Mouse (Mus musculus) heart, embryonic 12.5 days (tissue): ENCODE data around the gene Pfn5. TPM values are rescaled to one million over a fixed set of nuclear protein-coding genes. Genes with fewer than 3 reads are reported as not detected.
"Not testable (repeated sequence)": the region's sequence is repeated elsewhere in the genome, so short reads cannot be mapped to it uniquely, and the experiment has no call there.

ENCODE experiments used
- ATAC-seq: fragments of 200-750 bp; cut with Nextera tagmentation; 2 replicates; pipeline ENCODE4 v1.8.0; 2017; ENCODE audit warnings: moderate TSS enrichment, moderate library complexity; ENCODE audit not compliant: insufficient number of reproducible peaks, low FRiP score
- H3K27ac ChIP-seq: fragments of 300-500 bp; sonication (generic); 2 replicates; pipeline ENCODE4 v1.5.1; 2016; ENCODE audit warnings: mild to moderate bottlenecking, moderate library complexity; ENCODE audit not compliant: poor library complexity, severe bottlenecking
- H3K27me3 ChIP-seq: fragments of 300-500 bp; sonication (generic); replicated peaks from 2 replicates; pipeline ENCODE4 v1.6.1; 2016; ENCODE audit warnings: mild to moderate bottlenecking, moderate library complexity
- H3K36me3 ChIP-seq: fragments of 300-500 bp; sonication (generic); 2 replicates; pipeline ENCODE4 v1.6.1; 2016; ENCODE audit warnings: mild to moderate bottlenecking, moderate library complexity
- H3K4me1 ChIP-seq: fragments of 300-500 bp; sonication (generic); replicated peaks from 2 replicates; pipeline ENCODE4 v1.6.1; 2016; ENCODE audit warnings: mild to moderate bottlenecking
- H3K4me2 ChIP-seq: fragments of 300-500 bp; sonication (generic); 2 replicates; pipeline ENCODE4 v1.6.1; 2016; ENCODE audit warnings: mild to moderate bottlenecking, moderate library complexity
- H3K4me3 ChIP-seq: fragments of 300-500 bp; sonication (generic); 2 replicates; pipeline ENCODE4 v1.5.1; 2016; ENCODE audit warnings: mild to moderate bottlenecking
- H3K9ac ChIP-seq: fragments of 300-500 bp; sonication (generic); 2 replicates; pipeline ENCODE4 v1.6.1; 2016; ENCODE audit warnings: mild to moderate bottlenecking, moderate library complexity
- H3K9me3 ChIP-seq: fragments of 300-500 bp; sonication (generic); replicated peaks from 2 replicates; pipeline ENCODE4 v1.6.1; 2016; ENCODE audit warnings: mild to moderate bottlenecking, moderate library complexity
- WGBS: fragments of 180-500 bp; shearing (Covaris S2); methylation state at CpG from one replicate; pipeline ENCODE4 v1.1.7; 2016; 5-methylcytosine and 5-hydroxymethylcytosine counted together
- polyA plus RNA-seq: library from polyadenylated mRNA; unstranded; fragments of >200 nt; fragmentation: Nextera tagmentation; extraction: Ambion mirVana; gene quantifications from 2 replicates; pipeline ENCODE4 v1.2.1, GENCODE M21; 2016

Gene Pfn5
- polyA plus RNA-seq: not detected in 2 replicates

GRCm38 (mm10) chrX:95557887-95558286, at the start of gene Pfn5, which contains the start of gene Asb12:
TSS of gene Pfn5 (plus strand) at chrX:95558104.
TSS of gene Asb12 (minus strand) at chrX:95557987.
- WGBS: 80% methylated on average over 2 of the region's 2 CpGs
- H3K4me1 ChIP-seq: no peaks in the 10 kb centered on the region
- ATAC-seq: no peak

GRCm38 (mm10) chrX:95523883-95524282, 34.0 kb upstream of the Pfn5 start:
- H3K36me3 ChIP-seq: no peaks in the 10 kb centered on the region
- no peaks in the 10 kb centered on the region for H3K9me3 ChIP-seq
- H3K27ac ChIP-seq: no peak overlapping the region
- no peak for ATAC-seq
- no peak overlapping the region for H3K9ac ChIP-seq
- no peaks in the 10 kb centered on the region for H3K4me1 ChIP-seq
- H3K4me2 ChIP-seq: no peak overlapping the region
- no peaks in the 10 kb centered on the region for H3K27me3 ChIP-seq
- no peak overlapping the region for H3K4me3 ChIP-seq

More at GRCm38 (mm10) chrX:95557887-95558286, at the start of gene Pfn5, which contains the start of gene Asb12:
- H3K36me3 ChIP-seq: no peaks in the 10 kb centered on the region
- no peaks in the 10 kb centered on the region for H3K27me3 ChIP-seq
- no peak within 1 kb of the TSS for H3K27ac ChIP-seq
- H3K4me2 ChIP-seq: no peak within 1 kb of the TSS
- no peak within 1 kb of the TSS for H3K4me3 ChIP-seq
- H3K9ac ChIP-seq: no peak within 1 kb of the TSS
- peaks cover 10% of the 10 kb centered on the region for H3K9me3 ChIP-seq

- no peaks in the 10 kb centered on the region for H3K36me3 ChIP-seq
- H3K9ac ChIP-seq: no peak overlapping the region
- no peaks in the 10 kb centered on the region for H3K9me3 ChIP-seq
- H3K27me3 ChIP-seq: no peaks in the 10 kb centered on the region
- no peak for ATAC-seq
- 59% methylated on average over 2 of the region's 2 CpGs for WGBS
- H3K4me1 ChIP-seq: no peaks in the 10 kb centered on the region
- H3K27ac ChIP-seq: no peak overlapping the region
- H3K4me3 ChIP-seq: no peak overlapping the region
- H3K4me2 ChIP-seq: no peak overlapping the region
These were observed 32.7 kb upstream of the Pfn5 start for GRCm38 (mm10) chrX:95525166-95525565.

GRCm38 (mm10) chrX:95535493-95535892, 22.4 kb upstream of the Pfn5 start:
- H3K36me3 ChIP-seq, ATAC-seq: not testable (repeated sequence)
- WGBS: 74% methylated on average over 2 of the region's 2 CpGs

GRCm38 (mm10) chrX:95554321-95554720, 3.6 kb upstream of the Pfn5 start:
- no peaks in the 10 kb centered on the region for H3K27me3 ChIP-seq
- no peak for ATAC-seq
- H3K36me3 ChIP-seq: no peaks in the 10 kb centered on the region
- no peaks in the 10 kb centered on the region for H3K9me3 ChIP-seq
- no peak overlapping the region for H3K4me3 ChIP-seq
- H3K4me2 ChIP-seq: no peak overlapping the region
- no peaks in the 10 kb centered on the region for H3K4me1 ChIP-seq
- 59% methylated on average over 4 of the region's 4 CpGs for WGBS
- no peak overlapping the region for H3K27ac ChIP-seq
- no peak overlapping the region for H3K9ac ChIP-seq

More at GRCm38 (mm10) chrX:95535493-95535892, 22.4 kb upstream of the Pfn5 start:
- not testable (repeated sequence) for H3K27ac ChIP-seq, H3K9me3 ChIP-seq, H3K4me2 ChIP-seq, H3K4me1 ChIP-seq, H3K27me3 ChIP-seq, H3K9ac ChIP-seq, H3K4me3 ChIP-seq

- Histone ChIP-seq H3K4me3 (no peak overlapping the region), H3K27ac (no peak overlapping the region), H3K4me2 (no peak overlapping the region), H3K9me3 (no peaks in the 10 kb centered on the region), H3K9ac (no peak overlapping the region), H3K27me3 (no peaks in the 10 kb centered on the region), H3K36me3 (no peaks in the 10 kb centered on the region), H3K4me1 (no peaks in the 10 kb centered on the region)
- 47% methylated on average over 5 of the region's 5 CpGs for WGBS
- peak; percentile 68; the same call in 1 of the 2 replicates for ATAC-seq
These were observed 42.7 kb downstream of the Pfn5 start for GRCm38 (mm10) chrX:95600609-95601008.

Other genes starting within 250 kb of the Pfn5 start
- gene Amer1, start 113.2 kb upstream of the Pfn5 start, polyA plus RNA-seq: 7.8 and 7.9 TPM in 2 replicates
- 4.4 and 5.6 TPM in 2 replicates for gene Asb12, start 117 bp upstream of the Pfn5 start, polyA plus RNA-seq
- gene Zc4h2, start 100.4 kb downstream of the Pfn5 start, polyA plus RNA-seq: 9.7 TPM in 2 replicates
- gene Zc3h12b, start 153.6 kb downstream of the Pfn5 start, polyA plus RNA-seq: 2.3 and 3.1 TPM in 2 replicates